Mouse (Mus musculus) olfactory bulb, adult 2 months (tissue): Measurements from ENCODE around the gene Src. TPM values are rescaled to one million over a fixed set of nuclear protein-coding genes. Genes with fewer than 3 reads are reported as not detected.

Experiments
- H3K27ac ChIP-seq: fragments of 200-500 bp; 2 replicates; pipeline ENCODE4 v1.5.1; 2012; ENCODE audit warnings: low read depth, low read length; ENCODE audit not compliant: insufficient read depth
- H3K4me1 ChIP-seq: fragments of 200-500 bp; 2 replicates; pipeline ENCODE4 v1.6.1; 2012; ENCODE audit warnings: low read length; ENCODE audit not compliant: control insufficient read depth, insufficient read depth
- H3K4me3 ChIP-seq: fragments of 200-500 bp; 2 replicates; pipeline ENCODE4 v1.5.1; 2012; ENCODE audit warnings: mild to moderate bottlenecking, low read depth, low read length, moderate library complexity; ENCODE audit not compliant: insufficient read depth
- CTCF ChIP-seq: fragments of 200-500 bp; IDR thresholded peaks from 2 replicates; pipeline ENCODE4 v1.5.1; 2012; ENCODE audit warnings: low read depth, mild to moderate bottlenecking, low read length, moderate library complexity; ENCODE audit not compliant: insufficient read depth
- POLR2A ChIP-seq: fragments of 200-500 bp; IDR thresholded peaks from 2 replicates; pipeline ENCODE4 v1.6.1; 2012; ENCODE audit warnings: mild to moderate bottlenecking, low read depth, low read length, moderate library complexity; ENCODE audit not compliant: insufficient read depth
- WGBS: fragments of 180-500 bp; shearing (Covaris S2); methylation state at CpG from one replicate; pipeline ENCODE4 v1.1.7; 2018; 5-methylcytosine and 5-hydroxymethylcytosine counted together
- polyA plus RNA-seq: library from polyadenylated mRNA; stranded (reverse); fragments of >200 nt; gene quantifications from 2 replicates; pipeline ENCODE4 v1.2.4, GENCODE M21; 2012; ENCODE audit warnings: low replicate concordance; ENCODE audit not compliant: missing spikeins, insufficient read depth, insufficient read length

The Src gene
- polyA plus RNA-seq, 1 experiment = not detected

DNA sequence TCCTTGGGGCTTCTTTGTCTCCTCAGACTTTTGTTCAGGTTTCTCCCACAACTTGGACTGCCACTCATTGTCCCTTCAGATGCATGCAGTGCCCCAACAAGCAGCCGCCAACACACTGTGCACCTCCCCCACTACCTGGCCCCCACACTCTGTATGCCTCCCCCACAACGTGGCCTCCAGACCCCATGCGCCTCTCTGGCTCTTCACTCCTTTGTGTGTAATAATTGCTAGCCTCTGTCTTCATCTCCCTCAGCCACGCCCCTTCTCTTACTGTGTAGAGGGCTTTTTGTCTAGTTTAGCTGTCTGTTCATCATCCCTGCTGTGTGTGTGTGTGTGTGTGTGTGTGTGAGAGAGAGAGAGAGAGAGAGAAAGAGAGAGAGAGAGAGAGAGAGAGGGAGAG, 80.3 kb downstream of the Src start:
- H3K4me3 ChIP-seq = no peak overlapping the region
- no peak overlapping the region for H3K27ac ChIP-seq
- TF ChIP-seq CTCF (no peak), POLR2A (no peak)
- 22% methylated on average over 4 of the region's 4 CpGs for WGBS
- peaks cover 16% of the 10 kb centered on the region for H3K4me1 ChIP-seq

DNA sequence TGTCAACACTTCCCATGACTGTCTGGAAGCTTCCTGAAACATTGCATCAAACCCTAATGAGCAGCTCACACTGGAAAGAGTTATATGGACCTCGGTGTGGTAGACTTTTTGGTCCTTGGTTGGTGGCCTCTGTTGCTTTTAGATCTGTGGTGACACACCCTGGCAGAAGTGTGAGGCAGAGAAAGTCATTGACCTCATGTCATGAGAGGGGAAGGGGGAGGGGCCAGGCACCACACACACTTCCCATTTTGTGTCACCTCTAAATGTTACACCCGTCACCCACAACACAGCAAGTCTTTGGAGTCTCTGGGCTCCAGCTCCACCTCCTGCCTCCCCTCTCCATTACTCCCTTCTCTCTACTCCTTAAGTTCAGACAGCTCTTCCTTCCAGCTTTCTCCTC, 82.1 kb downstream of the Src start:
- H3K4me1 ChIP-seq = peaks cover 20% of the 10 kb centered on the region
- no peak overlapping the region for H3K27ac ChIP-seq
- no peak overlapping the region for H3K4me3 ChIP-seq
- 81% methylated on average over 2 of the region's 2 CpGs for WGBS
- TF ChIP-seq CTCF = no peak
- no peak for TF ChIP-seq POLR2A

DNA sequence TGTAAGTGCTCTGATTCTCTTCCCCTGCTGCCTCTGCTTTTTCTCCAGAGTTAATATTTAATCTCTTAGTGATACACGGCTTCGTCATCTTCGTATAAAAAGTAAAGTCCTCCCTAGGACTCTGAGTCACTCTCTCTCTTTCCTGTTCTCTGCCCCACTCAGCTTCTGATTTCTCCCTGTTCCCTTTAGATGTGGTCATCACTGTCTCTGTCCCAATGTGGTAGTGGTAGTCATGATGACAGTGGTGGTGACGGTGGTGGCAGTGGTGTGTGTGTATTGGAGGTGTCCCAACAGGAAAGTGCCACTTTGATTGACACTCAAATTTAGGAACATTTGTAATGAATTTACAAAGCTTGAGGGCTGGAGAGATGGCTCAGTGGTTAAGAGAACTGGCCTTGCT, 83.1 kb downstream of the Src start:
- Histone ChIP-seq H3K4me3 (no peak overlapping the region), H3K4me1 (peaks cover 21% of the 10 kb centered on the region), H3K27ac (no peak overlapping the region)
- TF ChIP-seq POLR2A = no peak
- no peak for TF ChIP-seq CTCF
- 85% methylated on average over 4 of the region's 4 CpGs for WGBS

DNA sequence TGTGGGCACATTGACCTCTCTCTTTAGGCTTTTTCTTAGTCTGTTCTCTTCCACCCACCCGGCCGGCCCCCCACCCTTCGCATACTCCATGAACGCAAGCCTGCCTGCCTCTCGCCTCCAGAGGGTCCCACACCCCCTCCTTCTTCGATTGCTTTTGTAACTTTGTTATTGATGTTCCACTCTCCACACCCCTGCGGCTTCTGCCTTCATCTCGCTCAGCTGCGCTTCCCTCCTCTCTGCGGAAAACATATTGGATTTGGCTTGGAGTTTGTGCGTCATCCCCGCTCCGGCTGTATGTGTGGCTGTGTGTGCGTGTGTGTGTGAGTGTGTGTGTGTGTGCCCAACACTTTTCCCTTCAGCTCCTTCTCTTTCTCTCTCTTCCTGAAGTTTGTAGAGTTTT, 88.5 kb downstream of the Src start:
- Histone ChIP-seq H3K27ac (no peak overlapping the region), H3K4me1 (peaks cover 39% of the 10 kb centered on the region), H3K4me3 (no peak overlapping the region)
- TF ChIP-seq CTCF (no peak), POLR2A (no peak)
- whole genome bisulfite sequencing = 19% methylated on average over 14 of the region's 14 CpGs

DNA sequence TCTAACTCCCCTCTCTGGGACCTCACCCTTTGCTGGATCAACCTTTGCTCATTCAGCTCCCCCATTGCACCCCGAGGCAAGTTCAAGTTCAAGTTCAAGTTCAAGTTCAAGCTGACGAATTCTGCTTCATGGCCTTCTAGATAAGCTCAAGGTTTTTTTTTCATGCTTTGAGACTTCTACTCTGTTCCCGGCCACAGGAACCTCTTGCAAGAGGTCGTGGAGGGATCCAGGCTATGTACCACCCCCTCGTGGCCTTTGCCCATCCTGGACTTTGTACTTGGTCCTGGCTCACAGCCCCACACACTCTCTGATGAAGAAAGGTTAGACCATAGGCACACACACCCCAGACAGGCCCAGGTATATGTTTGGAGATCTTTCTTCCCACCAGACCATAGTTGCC, 90.9 kb downstream of the Src start:
- peaks cover 46% of the 10 kb centered on the region for H3K4me1 ChIP-seq
- no peak for TF ChIP-seq POLR2A
- no peak for TF ChIP-seq CTCF
- H3K27ac ChIP-seq = no peak overlapping the region
- 94% methylated on average over 5 of the region's 5 CpGs for WGBS
- H3K4me3 ChIP-seq = no peak overlapping the region

DNA sequence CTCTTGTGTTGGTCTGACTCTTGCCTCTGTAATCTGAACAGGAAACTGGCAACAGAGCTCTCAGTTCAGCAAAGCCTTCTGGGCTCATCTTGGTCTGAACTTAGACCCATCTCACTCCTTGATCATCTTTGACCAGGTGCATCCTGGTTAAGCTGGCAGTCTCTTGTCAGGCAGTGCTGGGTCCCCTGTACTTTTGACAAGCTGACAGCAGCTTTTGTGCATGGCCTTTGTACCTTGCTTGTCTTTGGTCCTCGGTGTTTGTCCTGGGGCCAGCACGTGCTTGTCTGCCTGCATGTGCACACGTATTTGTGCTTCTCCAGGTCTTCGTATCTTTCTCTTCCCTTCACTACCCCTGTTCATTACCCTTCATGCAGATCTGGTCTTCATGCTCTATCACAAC, 91.8 kb downstream of the Src start:
- no peak overlapping the region for H3K4me3 ChIP-seq
- no peak overlapping the region for H3K27ac ChIP-seq
- 85% methylated on average over 4 of the region's 4 CpGs for WGBS
- TF ChIP-seq CTCF (no peak), POLR2A (no peak)
- H3K4me1 ChIP-seq = peaks cover 42% of the 10 kb centered on the region

DNA sequence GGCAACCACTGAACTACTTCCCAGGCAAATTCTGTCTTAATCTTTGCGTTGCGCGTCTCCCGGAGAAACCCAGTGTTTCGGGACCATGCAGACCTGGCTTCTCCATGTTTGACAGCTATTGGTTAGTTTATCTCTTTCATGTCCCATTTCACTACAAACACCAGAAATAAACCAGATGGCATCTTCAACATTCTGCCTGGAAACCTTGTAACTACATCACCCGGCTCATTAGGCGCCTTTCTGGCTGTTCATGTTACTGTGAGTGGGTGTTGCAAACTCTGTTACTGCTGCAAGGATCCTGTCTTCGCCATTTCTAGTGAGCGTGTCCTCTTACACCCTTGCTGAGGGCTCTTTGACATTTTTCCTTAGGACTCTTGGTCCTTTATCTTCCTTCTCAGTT, 94.6 kb downstream of the Src start:
- Histone ChIP-seq H3K4me1 (peaks cover 28% of the 10 kb centered on the region), H3K27ac (no peak overlapping the region), H3K4me3 (no peak overlapping the region)
- WGBS = 59% methylated on average over 9 of the region's 9 CpGs
- TF ChIP-seq POLR2A = no peak
- no peak for TF ChIP-seq CTCF

DNA sequence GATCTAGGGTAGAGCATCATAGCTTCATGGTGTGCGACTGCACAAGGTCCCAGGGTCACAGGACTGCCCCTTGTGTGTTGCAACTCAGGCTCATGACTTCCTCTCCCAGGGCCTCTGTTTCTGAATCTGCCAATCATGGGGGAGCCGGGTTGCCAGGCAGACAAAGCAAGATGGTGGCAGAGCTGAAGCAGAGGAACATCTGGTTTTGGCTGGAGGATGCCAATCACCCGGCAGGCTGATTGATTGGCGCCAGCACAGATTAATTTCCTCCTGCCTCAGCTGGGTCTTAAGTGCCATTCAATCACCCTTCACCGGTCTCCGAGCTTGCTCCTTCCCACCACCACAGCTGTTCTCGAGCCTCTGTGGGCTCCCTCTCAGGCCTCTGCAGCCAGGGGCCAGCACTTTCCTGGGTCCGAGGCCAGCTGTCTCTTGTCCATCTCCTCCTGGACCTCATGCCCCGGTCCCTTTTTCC, 95.5 kb downstream of the Src start:
- WGBS = 65% methylated on average over 9 of the region's 9 CpGs
- H3K27ac ChIP-seq = no peak overlapping the region

DNA sequence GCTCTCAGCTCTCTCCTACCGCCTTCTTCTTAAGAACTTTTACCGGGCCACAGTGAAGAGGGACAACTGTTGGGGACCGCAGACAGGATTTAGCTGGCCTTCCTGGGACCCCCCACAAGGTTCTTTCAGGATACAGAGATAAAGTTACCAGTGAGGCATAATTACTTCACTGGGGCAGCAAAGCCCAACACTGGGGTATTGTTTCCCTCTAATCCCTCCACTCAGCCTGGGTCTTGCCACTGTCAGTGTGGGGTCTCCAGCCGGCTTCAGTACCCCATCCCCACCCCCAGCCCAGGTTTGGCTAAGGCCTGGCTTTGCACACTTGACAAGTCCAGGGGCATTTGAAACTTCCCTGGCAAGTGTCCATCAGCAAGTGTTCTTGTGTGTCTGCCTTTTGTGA, 96.1 kb downstream of the Src start:
- 66% methylated on average over 4 of the region's 4 CpGs for WGBS
- Histone ChIP-seq H3K27ac (no peak overlapping the region), H3K4me3 (no peak overlapping the region)

More for the DNA sequence above, 95.5 kb downstream of the Src start:
- TF ChIP-seq POLR2A = no peak
- no peak for TF ChIP-seq CTCF
- no peak overlapping the region for H3K4me3 ChIP-seq
- peaks cover 25% of the 10 kb centered on the region for H3K4me1 ChIP-seq

DNA sequence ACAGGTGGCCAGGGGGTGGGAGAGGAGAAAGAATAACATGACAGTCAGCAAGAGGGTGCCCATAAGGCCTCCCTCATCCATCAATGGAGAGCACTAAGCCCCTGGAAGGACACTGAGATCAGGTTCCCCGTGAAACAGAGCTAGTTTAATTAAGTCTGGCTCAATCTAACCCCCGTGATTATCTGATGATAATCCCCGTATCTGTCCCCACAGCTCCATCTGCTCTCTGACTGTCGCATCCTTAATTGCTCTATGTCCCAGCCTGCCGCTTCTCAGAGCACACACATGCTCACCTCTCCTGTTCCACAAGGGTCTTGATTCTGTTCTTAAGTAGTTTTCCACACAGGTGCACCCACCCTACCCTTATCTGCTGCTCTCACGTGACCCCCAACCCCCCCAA, 99.3 kb downstream of the Src start:
- Histone ChIP-seq H3K27ac (no peak overlapping the region), H3K4me3 (no peak overlapping the region), H3K4me1 (peaks cover 22% of the 10 kb centered on the region)
- TF ChIP-seq CTCF (no peak), POLR2A (no peak)
- WGBS = 74% methylated on average over 6 of the region's 6 CpGs

More for the DNA sequence above, 96.1 kb downstream of the Src start:
- H3K4me1 ChIP-seq = peaks cover 21% of the 10 kb centered on the region
- no peak for TF ChIP-seq CTCF
- no peak for TF ChIP-seq POLR2A
